Mouse (Mus musculus): ENCODE results near the gene Mier1.

DNA sequence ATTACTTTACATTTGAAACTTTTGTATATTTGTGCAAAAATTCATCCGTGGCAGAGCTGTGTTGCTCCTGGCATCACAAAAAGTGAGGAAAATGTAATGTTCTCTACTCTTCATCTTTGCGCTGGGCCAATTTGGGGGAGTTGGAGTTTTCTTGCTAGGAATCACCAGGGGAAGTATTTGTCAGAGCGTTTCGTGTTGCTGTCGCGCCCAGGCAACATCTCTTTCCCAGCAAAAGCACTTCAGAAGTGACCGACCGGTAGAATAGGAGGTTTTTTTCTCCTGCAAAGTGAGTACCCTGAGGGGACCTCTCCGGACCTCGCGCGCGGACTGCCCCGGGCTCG, 4.7 kb downstream of the Mier1 start:
- TF ChIP-seq CTCF (IDR thresholded peaks at IDR 0.05; ENCODE audit: borderline replicate concordance, insufficient read depth, low read length) (no peak), POLR2A (IDR thresholded peaks at IDR 0.05; ENCODE audit: low read depth, low read length) (no peak)
